Mouse (Mus musculus) frontal cortex, postnatal 36 days (tissue): ENCODE data around the gene Nfat5.

Source experiments
- DNase-seq, 2 experiments: peaks; one replicate each; pipeline ENCODE4 v3.0.0; 2022; ENCODE audit warnings: low spot score in 2 of 2

Gene Nfat5

DNA sequence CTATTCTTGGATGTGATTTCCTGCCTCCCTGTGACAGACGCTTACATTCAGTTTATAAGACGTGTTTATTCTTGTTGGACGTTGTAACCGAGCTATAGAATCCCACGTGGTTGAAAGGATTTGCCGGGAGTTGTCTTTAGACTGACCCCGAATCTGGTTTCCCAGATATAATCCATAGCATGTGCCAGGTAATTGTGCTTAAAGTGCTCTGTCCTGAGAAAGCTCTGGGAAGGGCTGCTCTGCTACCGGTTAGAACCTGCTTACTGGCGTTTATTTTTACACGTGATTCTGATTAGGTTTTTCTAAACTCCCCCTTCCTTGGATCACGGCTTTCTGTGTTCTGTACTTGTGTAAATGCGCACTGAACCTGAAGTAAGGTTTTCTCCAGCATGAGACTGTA is 104.4 kb downstream of the Nfat5 start:
- DNase-seq: no peak

DNA sequence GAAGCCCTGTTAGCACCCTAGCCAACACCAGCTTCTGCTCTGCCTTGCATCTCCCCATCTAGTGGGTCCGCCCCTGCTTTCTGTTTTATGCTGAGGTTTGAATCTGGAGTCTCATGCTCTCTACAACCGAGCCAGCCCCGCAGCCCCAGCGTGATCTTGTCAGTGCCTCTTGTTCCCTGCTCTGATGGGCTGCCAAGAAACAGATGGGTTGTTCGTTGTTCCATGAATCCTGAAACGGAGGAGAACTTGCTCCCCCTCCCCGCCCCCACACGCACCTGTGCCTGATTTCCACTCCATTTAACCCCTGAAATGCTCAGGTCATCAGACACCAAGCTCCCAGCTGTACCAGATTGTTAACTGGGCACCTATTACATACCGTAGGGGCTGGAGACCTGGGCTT is 106.2 kb downstream of the Nfat5 start:
- DNase-seq: no peak

- DNase-seq: no peak
These were observed 108.6 kb downstream of the Nfat5 start for GRCm38 (mm10) chr8:107401866-107402265.

DNA sequence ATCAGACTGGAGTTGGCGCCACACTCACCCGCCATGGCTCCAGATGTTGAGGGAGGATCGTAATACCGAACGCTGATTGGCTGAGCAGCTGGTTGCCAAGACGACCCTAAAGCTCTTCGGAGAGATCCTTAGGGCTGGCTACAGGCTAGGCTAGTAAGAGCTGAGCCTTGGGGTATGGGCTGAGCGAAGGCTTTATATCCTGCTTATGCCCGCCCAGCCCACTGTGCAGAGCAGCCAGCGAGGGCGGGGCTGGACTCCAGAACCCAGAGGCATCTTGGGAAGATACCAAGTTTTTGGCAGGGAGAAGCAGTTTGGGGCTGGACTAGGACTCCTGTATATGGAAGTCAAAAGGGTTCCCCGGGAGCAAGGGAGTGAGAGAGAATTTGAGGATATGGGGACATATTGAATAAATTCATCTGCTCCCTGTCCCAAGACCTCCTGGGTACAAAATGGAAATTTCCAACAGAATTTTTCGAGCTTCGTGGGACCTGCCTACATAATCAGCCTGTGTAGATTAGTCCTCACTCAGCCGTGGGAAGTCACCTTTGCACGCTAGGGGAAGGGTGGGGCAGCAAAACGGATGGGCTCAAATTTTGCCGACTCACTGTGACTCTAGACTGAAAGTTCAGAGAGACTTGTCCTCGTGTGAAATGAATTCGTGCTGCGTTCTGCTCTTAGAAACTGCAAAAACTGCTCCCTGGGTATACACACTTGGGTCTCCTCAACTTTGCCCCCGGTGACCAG is 109.9 kb downstream of the Nfat5 start, which contains the start of gene Nqo1:
Nqo1 (minus strand) TSS at position 169 of the 744 bp plus-strand sequence.
- peak; percentile 35 to 67 for DNase-seq

DNA sequence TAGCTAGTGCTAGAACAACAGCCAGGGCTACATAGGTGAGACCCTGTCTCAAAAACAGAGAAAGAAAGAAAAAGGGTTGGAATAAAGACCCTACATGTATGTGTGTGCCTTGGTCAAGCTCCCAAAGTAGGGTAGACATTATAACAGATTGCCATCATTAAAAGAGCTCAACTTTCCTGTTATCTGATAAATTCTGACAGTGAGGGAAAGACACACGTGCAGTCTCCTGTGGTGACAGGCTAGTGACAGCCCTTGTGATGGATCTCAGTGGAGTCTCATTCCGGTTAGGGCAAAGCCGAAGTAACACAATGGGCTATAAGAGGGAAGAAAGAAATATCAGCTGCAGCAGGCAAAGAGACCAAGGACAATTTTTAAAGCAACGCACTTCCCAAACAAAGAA is 110.8 kb downstream of the Nfat5 start:
- no peak for DNase-seq

GRCm38 (mm10) chr8:107405935-107406334 is 112.7 kb downstream of the Nfat5 start:
- no peak for DNase-seq

- no peak for DNase-seq
These were observed 118.1 kb downstream of the Nfat5 start for GRCm38 (mm10) chr8:107411391-107411790.

DNA sequence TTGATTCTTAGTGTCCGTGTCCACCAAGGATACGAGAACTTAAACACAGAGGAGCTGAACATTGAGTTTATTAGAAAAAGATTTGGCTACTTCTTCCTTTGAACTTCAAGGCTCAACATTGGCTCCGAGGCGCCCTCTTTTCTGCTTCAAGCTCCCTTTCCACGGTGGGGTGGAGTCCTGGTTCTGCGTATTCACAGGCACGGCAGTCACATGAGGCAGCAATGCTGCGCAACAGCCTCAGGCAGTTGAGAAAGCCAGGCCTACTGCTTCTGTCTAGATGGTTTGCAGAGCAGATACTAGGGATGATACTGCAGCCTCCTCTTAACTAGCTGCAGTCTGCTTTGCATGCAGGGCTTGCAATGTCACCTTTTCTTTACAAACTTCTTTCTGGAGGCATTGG is 119.3 kb downstream of the Nfat5 start:
- DNase-seq: no peak

DNA sequence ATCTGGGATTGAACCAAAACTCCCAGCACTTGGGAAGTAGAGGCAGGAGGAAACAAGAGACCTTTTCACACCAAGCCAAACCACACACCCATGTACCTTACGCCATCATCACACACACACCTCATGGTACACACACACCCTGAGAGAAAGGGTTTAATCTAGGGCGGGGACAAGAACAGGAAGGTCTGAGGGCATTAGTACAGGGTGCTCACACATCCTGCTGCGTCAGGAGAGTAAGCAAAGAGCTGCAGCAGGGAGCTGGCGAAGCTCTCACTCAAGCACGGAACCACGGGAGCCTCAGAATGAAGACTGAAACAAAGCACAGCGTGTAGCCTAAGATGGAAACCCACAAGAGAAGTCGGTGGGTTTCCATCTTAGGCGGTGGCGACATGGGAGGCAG is 120.6 kb downstream of the Nfat5 start:
- DNase-seq: no peak

GRCm38 (mm10) chr8:107417001-107417400 is 123.7 kb downstream of the Nfat5 start:
- DNase-seq: no peak

DNA sequence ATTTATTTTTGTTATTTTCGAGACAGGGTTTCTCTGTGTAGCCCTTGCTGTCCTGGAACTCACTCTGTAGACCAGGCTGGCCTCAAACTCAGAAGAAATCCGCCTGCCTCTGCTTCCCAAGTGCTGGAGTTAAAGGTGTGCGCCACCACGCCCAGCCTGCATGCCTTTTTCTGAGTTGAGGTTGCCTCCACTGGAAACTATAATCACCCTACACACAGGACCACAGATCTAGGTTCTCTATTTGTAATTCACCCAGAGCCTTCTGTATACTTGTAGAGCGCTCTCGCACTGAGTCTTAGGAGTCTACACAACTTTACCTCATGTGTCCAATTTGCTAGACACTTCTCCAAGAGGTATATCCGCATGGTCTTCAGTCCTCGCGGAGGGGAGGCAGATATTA is 130.9 kb downstream of the Nfat5 start:
- DNase-seq: no peak

- DNase-seq: peak; percentile 98
These were observed 131.4 kb downstream of the Nfat5 start, which contains the start of gene Nob1 for GRCm38 (mm10) chr8:107424597-107425229. Gene Nob1 (minus strand): TSS chr8:107425051.

DNA sequence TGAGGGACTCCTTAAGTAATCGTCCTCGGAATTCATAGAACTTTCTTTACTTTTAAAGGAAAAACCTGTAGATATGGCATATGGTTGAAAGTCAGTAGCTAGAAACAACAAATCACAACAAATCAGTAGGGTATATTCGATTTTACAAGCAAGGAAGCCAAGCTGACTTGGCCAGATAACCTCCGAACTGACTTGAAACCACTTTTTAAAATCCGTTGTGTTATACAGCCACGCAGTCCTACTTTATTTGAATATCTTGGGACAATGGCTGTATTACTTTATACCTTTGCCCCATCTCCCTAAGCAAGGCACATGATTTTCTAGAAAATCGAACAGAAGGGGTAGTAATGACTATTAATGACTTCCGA is 131.9 kb downstream of the Nfat5 start:
- no peak for DNase-seq
